Mouse (Mus musculus) midbrain, embryonic 13.5 days (tissue): ENCODE results near the gene S100a2. TPM values are rescaled to one million over a fixed set of nuclear protein-coding genes. Genes with fewer than 3 reads are reported as not detected.

ENCODE experiments used
- ATAC-seq: fragments of 200-750 bp; cut with Nextera tagmentation; 2 replicates; pipeline ENCODE4 v1.8.0; 2017; ENCODE audit warnings: mild to moderate bottlenecking, moderate TSS enrichment, moderate library complexity
- H3K27ac ChIP-seq: fragments of 300-500 bp; sonication (generic); 2 replicates; pipeline ENCODE4 v1.5.1; 2015; ENCODE audit warnings: inconsistent platforms, mild to moderate bottlenecking, moderate library complexity
- H3K27me3 ChIP-seq: fragments of 300-500 bp; sonication (generic); 2 replicates; pipeline ENCODE4 v1.6.1; 2015; ENCODE audit warnings: mild to moderate bottlenecking, inconsistent platforms
- H3K36me3 ChIP-seq: fragments of 300-500 bp; sonication (generic); 2 replicates; pipeline ENCODE4 v1.6.1; 2015; ENCODE audit warnings: mild to moderate bottlenecking, inconsistent platforms
- H3K4me1 ChIP-seq: fragments of 300-500 bp; sonication (generic); replicated peaks from 2 replicates; pipeline ENCODE4 v1.6.1; 2015; ENCODE audit warnings: inconsistent platforms
- H3K4me2 ChIP-seq: fragments of 300-500 bp; sonication (generic); replicated peaks from 2 replicates; pipeline ENCODE4 v1.6.1; 2015; ENCODE audit warnings: moderate library complexity, mild to moderate bottlenecking, inconsistent platforms
- H3K4me3 ChIP-seq: fragments of 300-500 bp; sonication (generic); replicated peaks from 2 replicates; pipeline ENCODE4 v1.5.1; 2015; ENCODE audit warnings: mild to moderate bottlenecking, inconsistent platforms
- H3K9ac ChIP-seq: fragments of 300-500 bp; sonication (generic); replicated peaks from 2 replicates; pipeline ENCODE4 v1.6.1; 2015; ENCODE audit warnings: mild to moderate bottlenecking, inconsistent platforms
- H3K9me3 ChIP-seq: fragments of 300-500 bp; sonication (generic); 2 replicates; pipeline ENCODE4 v1.6.1; 2016; ENCODE audit warnings: mild to moderate bottlenecking, inconsistent platforms
- WGBS: fragments of 180-500 bp; shearing (Covaris S2); methylation state at CpG from one replicate; pipeline ENCODE4 v1.1.7; 2015; 5-methylcytosine and 5-hydroxymethylcytosine counted together
- polyA plus RNA-seq: library from polyadenylated mRNA; unstranded; fragments of >200 nt; fragmentation: Nextera tagmentation; extraction: Ambion mirVana; gene quantifications from 2 replicates; pipeline ENCODE4 v1.2.1, GENCODE M21; 2015

S100a2 gene
- polyA plus RNA-seq, 1 experiment from 2014 or later = not detected

GRCm38 (mm10) chr3:90625496-90625895, 35.4 kb downstream of the S100a2 start:
- no peaks in the 10 kb centered on the region for H3K9me3 ChIP-seq
- H3K9ac ChIP-seq = no peak overlapping the region
- no peak overlapping the region for H3K4me3 ChIP-seq
- no peak for ATAC-seq
- H3K4me1 ChIP-seq = peaks cover 19% of the 10 kb centered on the region
- H3K27ac ChIP-seq = no peak overlapping the region
- 73% methylated on average over 5 of the region's 5 CpGs for WGBS
- H3K27me3 ChIP-seq = no peaks in the 10 kb centered on the region
- no peaks in the 10 kb centered on the region for H3K36me3 ChIP-seq
- no peak overlapping the region for H3K4me2 ChIP-seq

- Histone ChIP-seq H3K27me3 (no peaks in the 10 kb centered on the region), H3K36me3 (no peaks in the 10 kb centered on the region), H3K27ac (no peak overlapping the region), H3K4me2 (no peak overlapping the region), H3K4me3 (no peak overlapping the region), H3K4me1 (peaks cover 19% of the 10 kb centered on the region), H3K9ac (no peak overlapping the region), H3K9me3 (no peaks in the 10 kb centered on the region)
- WGBS = 78% methylated on average over 9 of the region's 9 CpGs
- ATAC-seq = no peak
Measured at GRCm38 (mm10) chr3:90626266-90627021, 36.4 kb downstream of the S100a2 start.

- Histone ChIP-seq H3K27ac (no peak overlapping the region), H3K9ac (no peak overlapping the region), H3K36me3 (no peaks in the 10 kb centered on the region), H3K9me3 (no peaks in the 10 kb centered on the region), H3K4me2 (no peak overlapping the region), H3K4me3 (no peak overlapping the region), H3K4me1 (peaks cover 19% of the 10 kb centered on the region), H3K27me3 (no peaks in the 10 kb centered on the region)
- 94% methylated on average over 5 of the region's 5 CpGs for WGBS
- ATAC-seq = no peak
Measured at GRCm38 (mm10) chr3:90627366-90627765, 37.3 kb downstream of the S100a2 start.

- 63% methylated on average over 4 of the region's 4 CpGs for WGBS
- H3K9ac ChIP-seq = no peak overlapping the region
- no peaks in the 10 kb centered on the region for H3K27me3 ChIP-seq
- H3K9me3 ChIP-seq = no peaks in the 10 kb centered on the region
- no peaks in the 10 kb centered on the region for H3K36me3 ChIP-seq
- H3K4me3 ChIP-seq = no peak overlapping the region
- H3K4me1 ChIP-seq = peaks cover 17% of the 10 kb centered on the region
- H3K27ac ChIP-seq = no peak overlapping the region
- no peak overlapping the region for H3K4me2 ChIP-seq
- ATAC-seq = no peak
Measured at GRCm38 (mm10) chr3:90627807-90628206, 37.8 kb downstream of the S100a2 start.

GRCm38 (mm10) chr3:90629298-90629697, 39.3 kb downstream of the S100a2 start:
- 86% methylated on average over 2 of the region's 2 CpGs for WGBS
- peaks cover 2% of the 10 kb centered on the region; the same call in 1 of the 2 replicates for H3K4me1 ChIP-seq
- H3K4me3 ChIP-seq = no peak overlapping the region
- no peaks in the 10 kb centered on the region for H3K27me3 ChIP-seq
- no peaks in the 10 kb centered on the region for H3K9me3 ChIP-seq
- H3K4me2 ChIP-seq = no peak overlapping the region
- H3K27ac ChIP-seq = no peak overlapping the region
- H3K9ac ChIP-seq = no peak overlapping the region
- H3K36me3 ChIP-seq = no peaks in the 10 kb centered on the region
- ATAC-seq = no peak

GRCm38 (mm10) chr3:90631984-90632383, 41.9 kb downstream of the S100a2 start:
- Histone ChIP-seq H3K4me2 (no peak overlapping the region), H3K36me3 (no peaks in the 10 kb centered on the region), H3K4me3 (no peak overlapping the region), H3K9me3 (no peaks in the 10 kb centered on the region), H3K9ac (no peak overlapping the region), H3K27me3 (no peaks in the 10 kb centered on the region), H3K4me1 (no peaks in the 10 kb centered on the region), H3K27ac (no peak overlapping the region)
- WGBS = 73% methylated on average over 2 of the region's 2 CpGs
- no peak for ATAC-seq

- Histone ChIP-seq H3K4me3 (no peak overlapping the region), H3K27ac (no peak overlapping the region), H3K27me3 (no peaks in the 10 kb centered on the region), H3K9me3 (no peaks in the 10 kb centered on the region), H3K4me2 (no peak overlapping the region), H3K9ac (no peak overlapping the region), H3K36me3 (no peaks in the 10 kb centered on the region), H3K4me1 (no peaks in the 10 kb centered on the region)
- ATAC-seq = no peak
- 64% methylated on average over 1 of the region's 1 CpGs for WGBS
Measured at GRCm38 (mm10) chr3:90638511-90639275, 48.6 kb downstream of the S100a2 start.

GRCm38 (mm10) chr3:90639511-90640154, 49.6 kb downstream of the S100a2 start:
- WGBS = 53% methylated on average over 7 of the region's 7 CpGs
- H3K36me3 ChIP-seq = no peaks in the 10 kb centered on the region
- no peak overlapping the region for H3K4me3 ChIP-seq
- no peaks in the 10 kb centered on the region for H3K4me1 ChIP-seq
- no peak overlapping the region for H3K9ac ChIP-seq
- no peaks in the 10 kb centered on the region for H3K27me3 ChIP-seq
- no peak overlapping the region for H3K4me2 ChIP-seq
- no peaks in the 10 kb centered on the region for H3K9me3 ChIP-seq
- no peak for ATAC-seq
- no peak overlapping the region for H3K27ac ChIP-seq

- H3K4me1 ChIP-seq = no peaks in the 10 kb centered on the region
Measured at GRCm38 (mm10) chr3:90640981-90641380, 50.9 kb downstream of the S100a2 start.

More at GRCm38 (mm10) chr3:90640981-90641380, 50.9 kb downstream of the S100a2 start:
- no peak overlapping the region for H3K9ac ChIP-seq
- H3K9me3 ChIP-seq = no peaks in the 10 kb centered on the region
- H3K4me2 ChIP-seq = no peak overlapping the region
- no peaks in the 10 kb centered on the region for H3K36me3 ChIP-seq
- no peaks in the 10 kb centered on the region for H3K27me3 ChIP-seq
- ATAC-seq = no peak
- no peak overlapping the region for H3K27ac ChIP-seq
- WGBS = 87% methylated on average over 7 of the region's 7 CpGs
- no peak overlapping the region for H3K4me3 ChIP-seq

Other genes starting within 250 kb of the S100a2 start
- gene Slc27a3, start 200.3 kb upstream of the S100a2 start, polyA plus RNA-seq = 20.2 and 21.8 TPM in 2 replicates
- gene Ints3, start 156.6 kb upstream of the S100a2 start, polyA plus RNA-seq = 29.1 and 32.6 TPM in 2 replicates
- 1.8 and 2.4 TPM in 2 replicates for gene Npr1, start 124.4 kb upstream of the S100a2 start, polyA plus RNA-seq
- gene Ilf2, start 114.1 kb upstream of the S100a2 start, polyA plus RNA-seq = 343 and 361 TPM in 2 replicates
- 87.9 and 89.1 TPM in 2 replicates for gene Snapin, start 99.2 kb upstream of the S100a2 start, polyA plus RNA-seq
- 205 and 212 TPM in 2 replicates for gene Chtop, start 80.7 kb upstream of the S100a2 start, polyA plus RNA-seq
- 4.7 and 6.9 TPM in 2 replicates for gene S100a1, start 75.9 kb upstream of the S100a2 start, polyA plus RNA-seq
- gene S100a13, start 75.8 kb upstream of the S100a2 start, polyA plus RNA-seq = 7.7 and 9.9 TPM in 2 replicates
- not detected in 2 replicates for gene S100a14, start 63.4 kb upstream of the S100a2 start, polyA plus RNA-seq
- gene S100a16, start 53.0 kb upstream of the S100a2 start, polyA plus RNA-seq = 33.7 and 39.5 TPM in 2 replicates
- not detected in 2 replicates for gene S100a3, start 29.7 kb upstream of the S100a2 start, polyA plus RNA-seq
- not detected in 2 replicates for gene Gm42674, start 11.7 kb downstream of the S100a2 start, polyA plus RNA-seq
- gene S100a4, start 13.5 kb downstream of the S100a2 start, polyA plus RNA-seq = 0.83 and 1.1 TPM in 2 replicates
- gene S100a5, start 18.3 kb downstream of the S100a2 start, polyA plus RNA-seq = not detected in 2 replicates
- 19.7 and 25.0 TPM in 2 replicates for gene S100a6, start 22.6 kb downstream of the S100a2 start, polyA plus RNA-seq
- not detected in 2 replicates for gene S100a7a, start 63.8 kb downstream of the S100a2 start, polyA plus RNA-seq
- 2.8 and 4.7 TPM in 2 replicates for gene S100a8, start 78.7 kb downstream of the S100a2 start, polyA plus RNA-seq
- gene S100a9, start 105.5 kb downstream of the S100a2 start, polyA plus RNA-seq = 2.4 and 2.7 TPM in 2 replicates
- not detected in 2 replicates for gene Pglyrp4, start 136.7 kb downstream of the S100a2 start, polyA plus RNA-seq
- gene Gm5849, start 187.6 kb downstream of the S100a2 start, polyA plus RNA-seq = not detected in 2 replicates